In genomic region chr10:35946006-35946405, GRCm38 (mm10) we compare ENCODE assay signal across 20 mouse cellular contexts.
"Had no signal": no experiment of that assay in that cellular context is flagged by ENCODE, and none has a peak within 500 bp of the region (broad histone marks: within the 10 kb centered on the region; RNA-seq: fewer than 3 reads in every experiment).

No protein-coding gene starts in this region.

- H3K36me3 ChIP-seq: limb, embryonic 10.5 days; limb, embryonic 13.5 days; liver, embryonic 12.5 days; liver, embryonic 15.5 days; lung, embryonic 15.5 days; midbrain, embryonic 10.5 days; stomach, embryonic 15.5 days had no signal

- H3K9me3 ChIP-seq: limb, embryonic 10.5 days; limb, embryonic 13.5 days; liver, embryonic 12.5 days; liver, embryonic 15.5 days; lung, embryonic 15.5 days; megakaryocyte, embryonic 14.5 days; midbrain, embryonic 10.5 days; stomach, embryonic 15.5 days had no signal

- DNase-seq: kidney, adult 8-10 months; kidney, postnatal 25 days; layer of hippocampus, adult 9-11 months; liver; lung, adult 18-20 months; lung, postnatal 10 days; lung, postnatal 36 days; right cerebral cortex, postnatal 25 days; spleen, adult 18-20 months; thymus, postnatal 25 days had no signal

- H3K4me2 ChIP-seq: limb, embryonic 13.5 days; liver, embryonic 12.5 days; liver, embryonic 15.5 days; lung, embryonic 15.5 days; stomach, embryonic 15.5 days had no signal

- H3K9ac ChIP-seq: limb, embryonic 13.5 days; liver, embryonic 12.5 days; liver, embryonic 15.5 days; lung, embryonic 15.5 days; stomach, embryonic 15.5 days had no signal

- ATAC-seq: liver, embryonic 12.5 days; midbrain, embryonic 16.5 days had no signal

- H3K4me1 ChIP-seq: limb, embryonic 10.5 days; limb, embryonic 13.5 days; liver, embryonic 12.5 days; liver, embryonic 15.5 days; lung, embryonic 15.5 days; megakaryocyte, embryonic 14.5 days; midbrain, embryonic 10.5 days; stomach, embryonic 15.5 days had no signal

- H3K4me3 ChIP-seq: layer of hippocampus, adult 2 months; limb, embryonic 10.5 days; limb, embryonic 13.5 days; liver, embryonic 12.5 days; liver, embryonic 15.5 days; lung, embryonic 15.5 days; megakaryocyte, embryonic 14.5 days; midbrain, embryonic 10.5 days; stomach, embryonic 15.5 days had no signal

- H3K27me3 ChIP-seq: limb, embryonic 13.5 days; liver, embryonic 12.5 days; liver, embryonic 15.5 days; lung, embryonic 15.5 days; megakaryocyte, embryonic 14.5 days; stomach, embryonic 15.5 days had no signal

- H3K27ac ChIP-seq: layer of hippocampus, adult 2 months; limb, embryonic 10.5 days; limb, embryonic 13.5 days; liver, embryonic 12.5 days; liver, embryonic 15.5 days; lung, embryonic 15.5 days; midbrain, embryonic 10.5 days; stomach, embryonic 15.5 days had no signal
